Mouse (Mus musculus) lung, embryonic 16.5 days (tissue): ENCODE data around the gene Prrx1. TPM values are rescaled to one million over a fixed set of nuclear protein-coding genes. Genes with fewer than 3 reads are reported as not detected.

Source experiments
- ATAC-seq: fragments of 200-750 bp; cut with Nextera tagmentation; 2 replicates; pipeline ENCODE4 v1.8.0; 2017; ENCODE audit warnings: low read depth, mild to moderate bottlenecking, moderate library complexity
- H3K27ac ChIP-seq: fragments of 300-500 bp; sonication (generic); 2 replicates; pipeline ENCODE4 v1.5.1; 2014; ENCODE audit warnings: mild to moderate bottlenecking, control low read depth, low read length
- H3K27me3 ChIP-seq: fragments of 300-500 bp; sonication (generic); 2 replicates; pipeline ENCODE4 v1.6.1; 2014; ENCODE audit warnings: low read depth, low read length, mixed read lengths; ENCODE audit not compliant: control insufficient read depth, insufficient read depth
- H3K36me3 ChIP-seq: fragments of 300-500 bp; sonication (generic); 2 replicates; pipeline ENCODE4 v1.6.1; 2014; ENCODE audit warnings: low read length; ENCODE audit not compliant: control insufficient read depth, insufficient read depth
- H3K4me1 ChIP-seq: fragments of 300-500 bp; sonication (generic); replicated peaks from 2 replicates; pipeline ENCODE4 v1.6.1; 2014; ENCODE audit warnings: low read length, mixed read lengths; ENCODE audit not compliant: control insufficient read depth, insufficient read depth
- H3K4me2 ChIP-seq: fragments of 300-500 bp; sonication (generic); 2 replicates; pipeline ENCODE4 v1.6.1; 2014; ENCODE audit warnings: low read depth, low read length, control low read depth
- H3K4me3 ChIP-seq: fragments of 300-500 bp; sonication (generic); 2 replicates; pipeline ENCODE4 v1.5.1; 2014; ENCODE audit warnings: mild to moderate bottlenecking, low read length, control low read depth
- H3K9ac ChIP-seq: fragments of 300-500 bp; sonication (generic); 2 replicates; pipeline ENCODE4 v1.6.1; 2014; ENCODE audit warnings: low read length, control low read depth
- H3K9me3 ChIP-seq: fragments of 300-500 bp; sonication (generic); 2 replicates; pipeline ENCODE4 v1.6.1; 2016; ENCODE audit warnings: low read length; ENCODE audit not compliant: control insufficient read depth
- WGBS: fragments of 180-500 bp; shearing (Covaris S2); extraction: QIAGEN DNeasy Blood & Tissue Kit; methylation state at CpG from one replicate; pipeline ENCODE4 v1.1.7; 2014; 5-methylcytosine and 5-hydroxymethylcytosine counted together
- polyA plus RNA-seq: library from polyadenylated mRNA; unstranded; fragments of >200 nt; fragmentation: Nextera tagmentation; extraction: Ambion mirVana; gene quantifications from 2 replicates; pipeline ENCODE4 v1.2.1, GENCODE M21; 2015

Gene Prrx1
- polyA plus RNA-seq, 1 experiment from 2014 or later: 10.0 TPM

GRCm38 (mm10) chr1:163350988-163351387 lies 37.5 kb upstream of the Prrx1 start:
- no peaks in the 10 kb centered on the region for H3K36me3 ChIP-seq
- H3K4me3 ChIP-seq: no peak overlapping the region
- no peak for ATAC-seq
- no peaks in the 10 kb centered on the region for H3K27me3 ChIP-seq
- no peaks in the 10 kb centered on the region for H3K9me3 ChIP-seq
- no peak overlapping the region for H3K4me2 ChIP-seq
- H3K27ac ChIP-seq: no peak overlapping the region
- 60% methylated on average over 3 of the region's 3 CpGs for WGBS
- no peaks in the 10 kb centered on the region for H3K4me1 ChIP-seq
- H3K9ac ChIP-seq: no peak overlapping the region

- Histone ChIP-seq H3K27ac (no peak overlapping the region), H3K4me2 (no peak overlapping the region), H3K4me1 (no peaks in the 10 kb centered on the region), H3K27me3 (no peaks in the 10 kb centered on the region), H3K9me3 (no peaks in the 10 kb centered on the region), H3K4me3 (no peak overlapping the region), H3K9ac (no peak overlapping the region), H3K36me3 (no peaks in the 10 kb centered on the region)
- no peak for ATAC-seq
- 66% methylated on average over 5 of the region's 5 CpGs for whole genome bisulfite sequencing
Observed at GRCm38 (mm10) chr1:163345541-163345940, 32.0 kb upstream of the Prrx1 start.

- Histone ChIP-seq H3K9me3 (no peaks in the 10 kb centered on the region), H3K4me1 (no peaks in the 10 kb centered on the region), H3K4me2 (no peak overlapping the region), H3K9ac (no peak overlapping the region), H3K36me3 (no peaks in the 10 kb centered on the region), H3K27ac (no peak overlapping the region), H3K27me3 (no peaks in the 10 kb centered on the region), H3K4me3 (no peak overlapping the region)
- no peak for ATAC-seq
- WGBS: 29% methylated on average over 1 of the region's 1 CpGs
Observed at GRCm38 (mm10) chr1:163344931-163345330, 31.4 kb upstream of the Prrx1 start.

GRCm38 (mm10) chr1:163339219-163339561 lies 25.7 kb upstream of the Prrx1 start:
- Histone ChIP-seq H3K27me3 (no peaks in the 10 kb centered on the region), H3K27ac (no peak overlapping the region), H3K36me3 (no peaks in the 10 kb centered on the region), H3K4me2 (no peak overlapping the region), H3K9ac (no peak overlapping the region), H3K4me3 (no peak overlapping the region), H3K4me1 (no peaks in the 10 kb centered on the region; the same call in 1 of the 2 replicates), H3K9me3 (no peaks in the 10 kb centered on the region)
- WGBS: 38% methylated on average over 3 of the region's 3 CpGs
- no peak for ATAC-seq

- H3K36me3 ChIP-seq: no peaks in the 10 kb centered on the region
- H3K4me1 ChIP-seq: no peaks in the 10 kb centered on the region; the same call in 1 of the 2 replicates
- H3K4me2 ChIP-seq: no peak overlapping the region
- no peaks in the 10 kb centered on the region for H3K9me3 ChIP-seq
- no peak for ATAC-seq
- H3K27me3 ChIP-seq: no peaks in the 10 kb centered on the region
- no peak overlapping the region for H3K27ac ChIP-seq
- no peak overlapping the region for H3K4me3 ChIP-seq
- WGBS: 60% methylated on average over 7 of the region's 7 CpGs
- no peak overlapping the region for H3K9ac ChIP-seq
Observed at GRCm38 (mm10) chr1:163338525-163339218, 25.2 kb upstream of the Prrx1 start.

- no peak for ATAC-seq
- Histone ChIP-seq H3K9ac (no peak overlapping the region), H3K36me3 (no peaks in the 10 kb centered on the region), H3K9me3 (no peaks in the 10 kb centered on the region), H3K4me2 (no peak overlapping the region), H3K27ac (no peak overlapping the region), H3K27me3 (no peaks in the 10 kb centered on the region), H3K4me3 (no peak overlapping the region), H3K4me1 (no peaks in the 10 kb centered on the region; the same call in 1 of the 2 replicates)
- 72% methylated on average over 2 of the region's 2 CpGs for WGBS
Observed at GRCm38 (mm10) chr1:163337821-163338220, 24.3 kb upstream of the Prrx1 start.

GRCm38 (mm10) chr1:163327279-163327678 lies 13.8 kb upstream of the Prrx1 start:
- Histone ChIP-seq H3K27me3 (no peaks in the 10 kb centered on the region), H3K36me3 (no peaks in the 10 kb centered on the region), H3K27ac (no peak overlapping the region), H3K9me3 (no peaks in the 10 kb centered on the region), H3K4me3 (no peak overlapping the region), H3K4me1 (no peaks in the 10 kb centered on the region), H3K4me2 (no peak overlapping the region), H3K9ac (no peak overlapping the region)
- WGBS: 48% methylated on average over 2 of the region's 2 CpGs
- no peak for ATAC-seq

GRCm38 (mm10) chr1:163319669-163320571 lies 6.4 kb upstream of the Prrx1 start:
- no peaks in the 10 kb centered on the region; the same call in 1 of the 2 replicates for H3K4me1 ChIP-seq
- H3K9ac ChIP-seq: no peak overlapping the region
- no peak overlapping the region for H3K27ac ChIP-seq
- H3K27me3 ChIP-seq: peaks cover 9% of the 10 kb centered on the region
- no peak overlapping the region for H3K4me2 ChIP-seq
- ATAC-seq: no peak
- no peak overlapping the region for H3K4me3 ChIP-seq
- no peaks in the 10 kb centered on the region for H3K9me3 ChIP-seq
- H3K36me3 ChIP-seq: no peaks in the 10 kb centered on the region
- 62% methylated on average over 3 of the region's 3 CpGs for WGBS

- H3K27ac ChIP-seq: no peak overlapping the region
- no peaks in the 10 kb centered on the region; the same call in 1 of the 2 replicates for H3K4me1 ChIP-seq
- no peaks in the 10 kb centered on the region for H3K36me3 ChIP-seq
- H3K9me3 ChIP-seq: no peaks in the 10 kb centered on the region
- peaks cover 18% of the 10 kb centered on the region for H3K27me3 ChIP-seq
- H3K9ac ChIP-seq: no peak overlapping the region
- no peak for ATAC-seq
- no peak overlapping the region for H3K4me3 ChIP-seq
- no peak overlapping the region for H3K4me2 ChIP-seq
- WGBS: 0% methylated on average over 1 of the region's 1 CpGs
Observed at GRCm38 (mm10) chr1:163316920-163317319, 3.4 kb upstream of the Prrx1 start.
